Mouse (Mus musculus) thymus, adult 2 months (tissue): ENCODE data around the gene Pigv.

ENCODE experiments used
- CTCF ChIP-seq: fragments of 200-500 bp; IDR thresholded peaks from 2 replicates; pipeline ENCODE4 v1.5.1; 2012; ENCODE audit warnings: mild to moderate bottlenecking, control low read depth, low read length, moderate library complexity, borderline replicate concordance; ENCODE audit not compliant: control insufficient read depth, poor library complexity, insufficient read depth; ENCODE audit errors: extremely low read depth
- POLR2A ChIP-seq: fragments of 200-500 bp; IDR thresholded peaks from 2 replicates; pipeline ENCODE4 v1.6.1; 2012; ENCODE audit warnings: mild to moderate bottlenecking, low read length, control low read depth, moderate library complexity; ENCODE audit not compliant: control insufficient read depth, poor library complexity, insufficient read depth; ENCODE audit errors: extremely low read depth

GRCm38 (mm10) chr4:133628517-133628916 is 43.9 kb downstream of the Pigv start:
- no peak for TF ChIP-seq CTCF
- no peak for TF ChIP-seq POLR2A
